Mouse (Mus musculus): ENCODE data around the gene Hist1h2af. TPM values are rescaled to one million over a fixed set of nuclear protein-coding genes. Genes with fewer than 3 reads are reported as not detected.

The Hist1h2af gene
- polyA plus RNA-seq, 1 experiment from 2014 or later = 7.8 TPM

- ATAC-seq (replicated peaks; ENCODE audit: insufficient number of reproducible peaks, low FRiP score, low TSS enrichment, low read depth) = no peak
- H3K9ac ChIP-seq (replicated peaks; ENCODE audit: low read length) = no peak overlapping the region
- no peaks in the 10 kb centered on the region for H3K4me1 ChIP-seq (ENCODE audit: control insufficient read depth, insufficient read depth, low read length)
- no peak overlapping the region for H3K27ac ChIP-seq (replicated peaks; ENCODE audit: low read depth, low read length)
- peak overlapping the region; percentile 27 for H3K4me2 ChIP-seq (ENCODE audit: low read depth, low read length)
- peak overlapping the region; percentile 26 for H3K4me3 ChIP-seq (ENCODE audit: low read depth, low read length)
- WGBS = 1% methylated on average over 19 of the region's 19 CpGs
- peak; percentile 74 for DNase-seq (ENCODE audit: low spot score)
- H3K36me3 ChIP-seq (replicated peaks; ENCODE audit: control insufficient read depth, insufficient read depth, low read depth, low read length) = no peaks in the 10 kb centered on the region
- no peaks in the 10 kb centered on the region for H3K9me3 ChIP-seq (replicated peaks; ENCODE audit: control insufficient read depth, low read length)
- no peaks in the 10 kb centered on the region for H3K27me3 ChIP-seq (ENCODE audit: control insufficient read depth, insufficient read depth, low read length)
Observed at GRCm38 (mm10) chr13:23497656-23498321, 35.9 kb upstream of the Hist1h2af start.

GRCm38 (mm10) chr13:23498653-23499052 is 35.1 kb upstream of the Hist1h2af start:
- no peaks in the 10 kb centered on the region for H3K4me1 ChIP-seq (ENCODE audit: control insufficient read depth, insufficient read depth, low read length)
- H3K36me3 ChIP-seq (replicated peaks; ENCODE audit: control insufficient read depth, insufficient read depth, low read depth, low read length) = no peaks in the 10 kb centered on the region
- peak overlapping the region; percentile 27 for H3K4me2 ChIP-seq (ENCODE audit: low read depth, low read length)
- H3K4me3 ChIP-seq (ENCODE audit: low read depth, low read length) = peak overlapping the region; percentile 26
- no peak overlapping the region for H3K27ac ChIP-seq (replicated peaks; ENCODE audit: low read depth, low read length)
- WGBS = 3% methylated on average over 10 of the region's 10 CpGs
- H3K27me3 ChIP-seq (ENCODE audit: control insufficient read depth, insufficient read depth, low read length) = no peaks in the 10 kb centered on the region
- no peaks in the 10 kb centered on the region for H3K9me3 ChIP-seq (replicated peaks; ENCODE audit: control insufficient read depth, low read length)
- H3K9ac ChIP-seq (replicated peaks; ENCODE audit: low read length) = 0 out of 2 replicates have a peak overlapping the region, but pooled peaks have one; percentile 25
- ATAC-seq (replicated peaks; ENCODE audit: insufficient number of reproducible peaks, low FRiP score, low TSS enrichment, low read depth) (peak; percentile 50; the same call in 1 of the 2 replicates), DNase-seq (ENCODE audit: low spot score) (peak; percentile 79)

GRCm38 (mm10) chr13:23499943-23500342 is 33.8 kb upstream of the Hist1h2af start:
- Histone ChIP-seq H3K27ac (replicated peaks; ENCODE audit: low read depth, low read length) (no peak overlapping the region), H3K4me3 (ENCODE audit: low read depth, low read length) (no peak overlapping the region), H3K27me3 (ENCODE audit: control insufficient read depth, insufficient read depth, low read length) (no peaks in the 10 kb centered on the region), H3K4me2 (ENCODE audit: low read depth, low read length) (no peak overlapping the region), H3K9ac (replicated peaks; ENCODE audit: low read length) (no peak overlapping the region), H3K9me3 (replicated peaks; ENCODE audit: control insufficient read depth, low read length) (no peaks in the 10 kb centered on the region), H3K36me3 (replicated peaks; ENCODE audit: control insufficient read depth, insufficient read depth, low read depth, low read length) (no peaks in the 10 kb centered on the region), H3K4me1 (ENCODE audit: control insufficient read depth, insufficient read depth, low read length) (no peaks in the 10 kb centered on the region)
- DNase-seq (ENCODE audit: low spot score) (no peak), ATAC-seq (replicated peaks; ENCODE audit: insufficient number of reproducible peaks, low FRiP score, low TSS enrichment, low read depth) (no peak)
- WGBS = 5% methylated on average over 7 of the region's 7 CpGs

GRCm38 (mm10) chr13:23500424-23501200 is 33.1 kb upstream of the Hist1h2af start:
- Histone ChIP-seq H3K9me3 (replicated peaks; ENCODE audit: control insufficient read depth, low read length) (no peaks in the 10 kb centered on the region), H3K4me1 (ENCODE audit: control insufficient read depth, insufficient read depth, low read length) (no peaks in the 10 kb centered on the region), H3K4me2 (ENCODE audit: low read depth, low read length) (no peak overlapping the region), H3K4me3 (ENCODE audit: low read depth, low read length) (peak overlapping the region; percentile 2; the same call in 1 of the 2 replicates), H3K27ac (replicated peaks; ENCODE audit: low read depth, low read length) (no peak overlapping the region), H3K27me3 (ENCODE audit: control insufficient read depth, insufficient read depth, low read length) (no peaks in the 10 kb centered on the region), H3K9ac (replicated peaks; ENCODE audit: low read length) (no peak overlapping the region), H3K36me3 (replicated peaks; ENCODE audit: control insufficient read depth, insufficient read depth, low read depth, low read length) (no peaks in the 10 kb centered on the region)
- ATAC-seq (replicated peaks; ENCODE audit: insufficient number of reproducible peaks, low FRiP score, low TSS enrichment, low read depth) (peak; percentile 51; the same call in 1 of the 2 replicates), DNase-seq (ENCODE audit: low spot score) (peak; percentile 91)
- WGBS = under 1% methylated on average over 17 of the region's 17 CpGs

- H3K4me3 ChIP-seq (ENCODE audit: low read depth, low read length) = peak overlapping the region; percentile 14; the same call in 1 of the 2 replicates
Observed at GRCm38 (mm10) chr13:23501511-23501910, 32.2 kb upstream of the Hist1h2af start.

GRCm38 (mm10) chr13:23502031-23502567 is 31.6 kb upstream of the Hist1h2af start:
- H3K36me3 ChIP-seq (replicated peaks; ENCODE audit: control insufficient read depth, insufficient read depth, low read depth, low read length) = no peaks in the 10 kb centered on the region
- H3K9ac ChIP-seq (replicated peaks; ENCODE audit: low read length) = no peak overlapping the region
- no peaks in the 10 kb centered on the region for H3K27me3 ChIP-seq (ENCODE audit: control insufficient read depth, insufficient read depth, low read length)
- WGBS = 30% methylated on average over 9 of the region's 9 CpGs
- no peak for ATAC-seq (replicated peaks; ENCODE audit: insufficient number of reproducible peaks, low FRiP score, low TSS enrichment, low read depth)
- H3K4me3 ChIP-seq (ENCODE audit: low read depth, low read length) = no peak overlapping the region; the same call in 1 of the 2 replicates
- H3K4me2 ChIP-seq (ENCODE audit: low read depth, low read length) = peak overlapping the region; percentile 36; the same call in 1 of the 2 replicates
- H3K9me3 ChIP-seq (replicated peaks; ENCODE audit: control insufficient read depth, low read length) = no peaks in the 10 kb centered on the region
- H3K27ac ChIP-seq (replicated peaks; ENCODE audit: low read depth, low read length) = no peak overlapping the region
- no peak for DNase-seq (ENCODE audit: low spot score)
- H3K4me1 ChIP-seq (ENCODE audit: control insufficient read depth, insufficient read depth, low read length) = no peaks in the 10 kb centered on the region

More at GRCm38 (mm10) chr13:23501511-23501910, 32.2 kb upstream of the Hist1h2af start:
- WGBS = 20% methylated on average over 5 of the region's 5 CpGs
- no peaks in the 10 kb centered on the region for H3K9me3 ChIP-seq (replicated peaks; ENCODE audit: control insufficient read depth, low read length)
- H3K36me3 ChIP-seq (replicated peaks; ENCODE audit: control insufficient read depth, insufficient read depth, low read depth, low read length) = no peaks in the 10 kb centered on the region
- no peak overlapping the region for H3K9ac ChIP-seq (replicated peaks; ENCODE audit: low read length)
- H3K4me1 ChIP-seq (ENCODE audit: control insufficient read depth, insufficient read depth, low read length) = no peaks in the 10 kb centered on the region
- ATAC-seq (replicated peaks; ENCODE audit: insufficient number of reproducible peaks, low FRiP score, low TSS enrichment, low read depth) = no peak
- peak overlapping the region; percentile 36 for H3K4me2 ChIP-seq (ENCODE audit: low read depth, low read length)
- DNase-seq (ENCODE audit: low spot score) = no peak
- H3K27ac ChIP-seq (replicated peaks; ENCODE audit: low read depth, low read length) = no peak overlapping the region
- no peaks in the 10 kb centered on the region for H3K27me3 ChIP-seq (ENCODE audit: control insufficient read depth, insufficient read depth, low read length)

GRCm38 (mm10) chr13:23502916-23503315 is 30.8 kb upstream of the Hist1h2af start:
- Histone ChIP-seq H3K36me3 (replicated peaks; ENCODE audit: control insufficient read depth, insufficient read depth, low read depth, low read length) (no peaks in the 10 kb centered on the region), H3K9me3 (replicated peaks; ENCODE audit: control insufficient read depth, low read length) (no peaks in the 10 kb centered on the region), H3K4me1 (ENCODE audit: control insufficient read depth, insufficient read depth, low read length) (no peaks in the 10 kb centered on the region), H3K9ac (replicated peaks; ENCODE audit: low read length) (no peak overlapping the region), H3K4me3 (ENCODE audit: low read depth, low read length) (no peak overlapping the region), H3K4me2 (ENCODE audit: low read depth, low read length) (no peak overlapping the region), H3K27me3 (ENCODE audit: control insufficient read depth, insufficient read depth, low read length) (no peaks in the 10 kb centered on the region), H3K27ac (replicated peaks; ENCODE audit: low read depth, low read length) (no peak overlapping the region)
- no peak for ATAC-seq (replicated peaks; ENCODE audit: insufficient number of reproducible peaks, low FRiP score, low TSS enrichment, low read depth)
- WGBS = 27% methylated on average over 4 of the region's 4 CpGs
- DNase-seq (ENCODE audit: low spot score) = no peak

All from embryonic facial prominence, embryonic 11.5 days (tissue).